Mouse (Mus musculus) lung, adult 2 months (tissue): ENCODE measurements around the gene Uqcrc2.

Experiments
- CTCF ChIP-seq: fragments of 200-500 bp; IDR thresholded peaks from 2 replicates; pipeline ENCODE4 v1.5.1; 2011; ENCODE audit warnings: mild to moderate bottlenecking, low read length, control low read depth; ENCODE audit not compliant: insufficient read depth
- POLR2A ChIP-seq: fragments of 200-500 bp; IDR thresholded peaks from 2 replicates; pipeline ENCODE4 v1.6.1; 2011; ENCODE audit warnings: low read depth, mild to moderate bottlenecking, control low read depth, low read length, borderline replicate concordance; ENCODE audit errors: extremely low read depth

- TF ChIP-seq CTCF (no peak), POLR2A (no peak)
Observed at GRCm38 (mm10) chr7:120634301-120634700, 675 bp upstream of the Uqcrc2 start.
